Mouse (Mus musculus) cerebellum, adult (tissue): ENCODE measurements around the gene Fgf4.

ENCODE experiments used
- ATAC-seq: cut with Nextera tagmentation; 2 replicates; pipeline ENCODE4 v1.9.2; 2017; ENCODE audit warnings: mild to moderate bottlenecking, moderate library complexity, mixed read lengths; ENCODE audit not compliant: insufficient number of reproducible peaks, low FRiP score, low TSS enrichment

The Fgf4 gene

GRCm38 (mm10) chr7:144847067-144847466 is at the start of gene Fgf4:
TSS of gene Fgf4 (plus strand) at chr7:144847367.
- no peak for ATAC-seq

DNA sequence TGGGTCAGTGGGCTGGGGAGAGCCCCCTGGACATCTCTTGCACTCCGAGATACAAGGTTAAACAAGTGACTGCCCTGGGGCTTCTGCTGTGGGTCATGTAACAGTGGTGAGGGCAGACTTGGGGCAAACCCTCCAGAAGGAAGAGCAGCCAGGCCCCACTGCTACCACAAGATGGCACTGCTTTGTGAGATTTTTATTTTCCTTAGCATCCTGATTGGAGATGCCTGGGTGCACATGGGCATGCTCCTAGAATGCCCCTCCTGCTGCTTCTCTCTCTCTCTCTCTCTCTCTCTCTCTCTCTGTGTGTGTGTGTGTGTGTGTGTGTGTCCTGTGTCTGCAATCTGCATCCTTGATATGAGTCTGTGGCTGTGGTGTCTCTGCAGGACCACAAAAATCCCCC is 48.7 kb upstream of the Fgf4 start:
- no peak for ATAC-seq

GRCm38 (mm10) chr7:144807036-144807435 is 40.1 kb upstream of the Fgf4 start:
- ATAC-seq, result no peak

DNA sequence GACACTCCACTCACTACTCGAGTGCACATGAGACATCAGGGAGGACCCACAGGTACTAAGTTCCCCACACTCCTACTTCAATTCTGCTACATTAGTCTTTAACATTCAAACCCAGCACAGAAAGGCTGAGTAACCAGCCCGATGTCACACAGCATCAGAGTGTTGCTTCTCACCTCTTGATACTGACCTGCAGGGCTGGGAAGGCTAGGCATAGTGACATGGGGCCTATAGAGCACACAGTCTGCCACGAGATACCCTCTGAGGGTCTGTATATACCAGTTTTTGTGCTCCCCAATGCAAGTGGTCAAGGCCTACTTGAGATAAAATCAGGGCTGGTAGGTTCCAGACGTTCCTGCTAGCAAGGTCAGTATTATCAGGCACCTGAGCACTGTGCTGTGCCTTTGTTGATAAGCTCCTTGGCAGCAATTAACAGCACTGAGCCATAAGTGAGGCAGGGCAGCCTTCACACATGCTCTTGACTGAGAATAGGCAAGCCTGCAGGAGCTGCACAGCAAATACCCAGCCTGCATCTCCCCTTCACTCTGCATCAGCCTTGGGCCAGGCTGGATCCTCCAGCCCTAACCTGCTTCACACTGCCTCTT is 39.1 kb upstream of the Fgf4 start:
- ATAC-seq, result no peak

DNA sequence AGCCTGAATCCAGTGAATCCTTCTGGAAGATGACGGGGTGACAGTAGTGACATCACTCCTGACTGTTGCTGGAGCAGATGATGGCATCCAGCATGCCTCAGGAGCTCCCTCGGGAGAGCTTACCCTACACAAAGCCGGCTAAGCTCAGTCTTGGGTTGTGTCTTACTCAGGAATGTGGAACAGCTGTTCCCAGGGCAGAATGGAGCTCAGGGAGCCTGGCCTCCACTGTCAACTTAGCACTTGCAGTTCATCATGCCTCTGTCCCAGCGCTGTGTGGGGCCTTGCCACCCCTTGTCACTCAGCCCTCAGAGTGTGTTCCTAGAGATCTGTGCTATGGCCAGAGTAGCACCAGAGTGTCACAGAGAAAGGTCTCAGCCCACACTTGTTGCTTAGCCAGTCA is 35.6 kb upstream of the Fgf4 start:
- no peak for ATAC-seq

DNA sequence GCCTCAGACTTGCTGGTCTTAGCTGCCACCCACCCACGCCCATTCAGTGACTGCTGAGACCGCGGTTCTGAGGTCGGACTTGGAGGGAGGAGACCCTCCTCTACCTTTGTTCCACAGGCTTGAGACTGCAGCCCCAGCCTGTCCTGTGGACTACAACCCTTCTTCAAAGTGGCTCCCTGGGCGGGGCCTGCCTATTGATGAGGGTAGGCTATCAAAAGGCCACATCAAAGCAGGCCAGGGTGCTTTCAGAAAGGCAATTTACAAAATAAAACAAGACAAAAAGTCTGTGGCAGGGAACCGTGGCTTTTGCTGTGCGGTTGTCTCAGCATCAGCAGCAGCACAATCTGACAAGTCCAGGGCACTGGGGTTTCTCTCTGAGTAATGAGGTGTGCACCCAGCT is 25.3 kb upstream of the Fgf4 start:
- ATAC-seq, result no peak

DNA sequence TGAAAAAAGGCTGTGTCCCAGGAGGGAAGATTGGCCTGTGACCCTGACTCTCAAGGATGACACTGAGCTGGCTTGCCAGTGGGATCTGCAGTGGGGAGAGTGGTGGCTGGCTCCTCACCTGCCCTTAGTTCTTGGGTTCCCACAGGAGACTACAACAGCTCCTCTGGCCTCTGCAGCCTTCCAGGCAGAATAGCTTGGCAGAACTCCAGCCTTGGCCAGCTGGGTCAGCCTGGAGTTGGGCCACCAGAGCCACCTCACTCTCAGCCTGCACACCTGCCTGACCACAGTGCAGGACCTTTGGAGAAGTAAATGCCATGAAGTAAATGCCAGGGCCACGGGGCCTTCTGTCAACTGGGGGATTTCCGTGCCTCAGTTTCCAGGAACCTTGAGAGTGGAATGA is 23.2 kb upstream of the Fgf4 start:
- no peak for ATAC-seq

- ATAC-seq, result no peak
Measured at GRCm38 (mm10) chr7:144828369-144828768, 18.8 kb upstream of the Fgf4 start.

GRCm38 (mm10) chr7:144837891-144838488 is 9.2 kb upstream of the Fgf4 start, which contains the start of gene Fgf3:
TSS of gene Fgf3 (plus strand) at chr7:144838083.
- ATAC-seq, result no peak

GRCm38 (mm10) chr7:144838522-144839503 is 8.4 kb upstream of the Fgf4 start:
- ATAC-seq, result no peak

DNA sequence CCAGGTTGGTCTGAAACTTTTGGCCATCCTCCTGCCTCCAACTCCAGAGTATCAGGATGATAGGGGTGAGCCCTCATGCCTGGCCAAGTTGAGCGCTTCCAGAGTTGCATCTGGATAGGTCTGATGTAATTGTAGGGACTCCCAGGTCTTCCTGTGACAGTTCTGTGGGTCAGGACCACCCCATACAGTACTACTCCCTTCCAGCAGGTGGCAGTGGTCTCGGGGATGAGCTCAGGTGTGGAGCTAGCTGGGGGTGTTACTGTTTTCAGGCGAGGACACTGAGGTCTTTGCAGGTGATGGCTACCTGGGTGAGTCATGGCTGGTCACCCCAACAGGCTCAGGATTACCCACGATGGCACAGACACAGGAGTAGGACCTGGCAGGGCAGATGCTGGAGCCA is 1.0 kb upstream of the Fgf4 start:
- no peak for ATAC-seq

DNA sequence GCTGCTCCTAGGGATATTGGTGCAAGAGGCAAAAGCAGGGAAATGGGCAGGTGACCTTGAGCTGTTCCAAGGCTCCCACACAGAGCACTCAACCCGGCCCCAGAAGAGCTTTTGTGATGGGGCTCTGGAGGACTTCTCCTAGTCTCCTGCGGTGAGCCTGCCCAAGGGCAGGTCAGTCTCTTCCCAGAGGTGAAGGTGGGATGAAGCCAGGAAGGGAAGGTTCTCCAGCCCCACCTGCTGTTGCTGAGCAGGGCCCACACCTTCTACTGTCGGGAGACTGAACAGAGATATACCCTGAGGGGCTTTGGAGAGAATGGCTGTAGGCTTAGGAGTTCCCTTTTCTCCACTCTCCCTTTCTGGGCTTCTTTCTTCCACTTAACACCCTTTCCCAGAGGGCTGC is 4.2 kb downstream of the Fgf4 start:
- no peak for ATAC-seq

DNA sequence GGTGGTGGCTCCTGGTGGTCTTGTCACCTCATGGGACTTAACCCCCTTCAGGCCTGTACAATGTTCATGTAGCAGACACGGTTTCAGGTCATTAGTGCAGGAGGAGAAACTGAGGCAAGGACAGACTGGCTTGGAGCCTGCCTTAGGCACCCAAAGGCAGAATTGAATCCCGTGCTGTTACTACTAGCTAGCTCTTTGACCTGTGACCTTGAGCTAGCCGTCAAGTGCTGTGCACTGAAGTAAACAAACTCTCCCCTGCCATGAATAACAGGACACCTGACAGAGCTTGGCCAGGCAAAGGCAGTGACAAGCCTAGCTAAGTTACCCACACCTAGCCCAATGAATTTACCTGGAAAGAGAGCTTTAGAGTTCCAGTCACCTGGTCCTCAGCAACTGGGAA is 7.8 kb downstream of the Fgf4 start:
- no peak for ATAC-seq

DNA sequence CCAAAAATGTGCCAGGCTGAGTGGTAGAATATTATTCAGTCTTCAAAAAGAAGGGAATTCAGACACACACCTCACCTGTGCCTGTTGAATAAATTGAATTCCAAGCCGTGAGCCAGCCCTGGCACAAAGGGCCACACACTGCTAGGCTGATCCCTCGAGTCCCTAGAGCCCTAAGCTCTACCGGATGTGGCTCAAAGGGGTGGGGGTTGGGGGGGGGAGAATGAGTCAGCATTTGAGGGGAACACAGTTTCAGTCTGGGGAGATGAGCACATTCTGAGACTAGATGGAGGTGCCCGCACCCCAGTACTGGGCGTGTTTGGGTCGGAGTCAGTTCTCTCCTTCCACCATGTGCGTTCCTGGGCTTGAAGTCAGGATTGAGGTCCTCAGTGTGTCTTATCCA is 10.0 kb downstream of the Fgf4 start:
- no peak for ATAC-seq

- ATAC-seq, result no peak
Measured at GRCm38 (mm10) chr7:144857826-144858342, 10.7 kb downstream of the Fgf4 start.

- ATAC-seq, result no peak
Measured at GRCm38 (mm10) chr7:144858702-144859101, 11.5 kb downstream of the Fgf4 start.

DNA sequence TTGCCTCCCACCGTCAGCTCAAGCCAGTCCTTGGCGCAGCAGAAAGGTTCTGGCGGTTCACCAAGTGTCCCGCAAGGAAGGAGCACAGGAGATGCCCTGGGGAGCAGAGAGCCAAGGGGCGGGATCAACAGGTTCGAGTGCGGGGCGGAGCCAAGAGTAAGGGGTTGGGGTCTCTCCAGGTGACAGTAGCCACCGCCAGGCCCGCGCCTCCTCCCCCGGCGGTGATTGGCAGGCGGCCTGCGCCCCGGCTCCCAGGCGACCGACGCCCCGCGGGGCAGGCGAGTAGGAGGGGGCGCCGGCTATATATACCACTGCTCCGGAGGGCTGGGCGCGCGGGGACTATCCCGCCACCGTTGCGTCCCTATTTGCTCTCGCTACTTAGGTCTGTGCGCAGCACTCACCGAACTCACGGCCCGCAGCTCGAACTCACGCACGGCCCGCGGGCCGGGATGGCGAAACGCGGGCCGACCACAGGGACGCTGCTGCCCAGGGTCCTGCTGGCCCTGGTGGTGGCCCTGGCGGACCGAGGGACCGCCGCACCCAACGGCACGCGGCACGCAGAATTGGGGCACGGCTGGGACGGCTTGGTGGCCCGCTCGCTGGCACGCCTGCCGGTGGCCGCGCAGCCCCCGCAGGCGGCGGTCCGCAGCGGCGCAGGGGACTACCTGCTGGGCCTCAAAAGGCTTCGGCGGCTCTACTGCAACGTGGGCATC is 14.0 kb downstream of the Fgf4 start:
- ATAC-seq, result no peak

DNA sequence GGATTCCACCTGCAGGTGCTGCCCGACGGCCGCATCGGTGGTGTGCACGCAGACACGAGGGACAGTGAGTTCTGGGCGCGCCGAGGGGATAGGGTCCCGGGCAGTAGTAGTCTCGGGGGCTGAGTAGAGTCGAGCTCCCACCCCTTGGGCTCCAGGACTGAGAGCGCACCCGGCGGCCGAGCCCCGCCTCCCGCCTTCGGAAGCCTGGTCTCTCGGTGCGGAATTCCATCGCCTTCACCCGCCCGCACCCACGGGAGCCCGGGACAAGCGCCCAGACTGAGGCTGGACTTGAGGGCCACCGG is 14.6 kb downstream of the Fgf4 start:
- no peak for ATAC-seq

- no peak for ATAC-seq
Measured at GRCm38 (mm10) chr7:144862126-144862525, 15.0 kb downstream of the Fgf4 start.

DNA sequence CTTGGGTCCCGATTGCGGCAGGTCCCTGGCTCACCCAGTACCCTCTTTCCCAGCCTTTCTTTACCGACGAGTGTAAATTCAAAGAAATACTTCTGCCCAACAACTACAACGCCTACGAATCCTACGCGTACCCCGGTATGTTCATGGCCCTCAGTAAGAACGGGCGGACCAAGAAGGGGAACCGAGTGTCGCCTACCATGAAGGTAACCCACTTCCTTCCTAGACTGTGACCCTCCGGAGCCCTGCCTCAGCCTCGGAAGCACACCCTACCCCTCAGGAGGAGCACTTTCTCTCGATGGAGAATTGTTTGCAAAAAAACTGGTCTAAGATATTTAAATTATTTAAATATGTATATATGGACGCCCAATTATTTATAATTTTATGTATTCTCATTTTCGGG is 15.5 kb downstream of the Fgf4 start:
- ATAC-seq, result no peak

- ATAC-seq, result no peak
Measured at GRCm38 (mm10) chr7:144863196-144863595, 16.0 kb downstream of the Fgf4 start.
